Mouse (Mus musculus): Measurements from ENCODE around the gene March6.

DNA sequence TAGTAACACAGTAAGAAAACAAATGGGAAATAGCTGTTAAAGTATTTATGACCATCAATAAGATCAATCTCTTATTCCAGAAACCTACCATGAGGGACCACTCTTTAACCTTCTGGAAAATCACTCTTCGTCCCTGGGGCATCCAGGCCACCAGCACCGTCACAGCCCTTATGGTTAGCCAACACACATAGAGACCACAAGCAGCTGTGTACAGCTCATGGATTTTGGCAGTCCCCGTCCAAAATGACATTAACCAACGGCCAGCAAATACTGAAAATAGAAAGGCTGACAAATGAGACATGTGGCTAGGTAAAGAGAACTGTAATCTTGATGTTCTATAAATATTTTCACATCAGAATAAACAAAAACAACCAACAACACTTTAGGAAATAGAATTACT, 59.3 kb downstream of the March6 start:
- TF ChIP-seq GATA1 (IDR thresholded peaks at IDR 0.05; ENCODE audit: low read length) (no peak), TAL1 (IDR thresholded peaks at IDR 0.05; ENCODE audit: low read length) (no peak)
